Mouse (Mus musculus): ENCODE results near the gene Syt16. TPM values are rescaled to one million over a fixed set of nuclear protein-coding genes. Genes with fewer than 3 reads are reported as not detected.

Syt16 gene
- polyA plus RNA-seq, 1 experiment from 2014 or later = 81.0 TPM

GRCm38 (mm10) chr12:74171257-74171656 is 173.8 kb downstream of the Syt16 start:
- peak; percentile 53 for ATAC-seq
- 50% methylated on average over 1 of the region's 1 CpGs for WGBS
- no peaks in the 10 kb centered on the region for H3K9me3 ChIP-seq (ENCODE audit: control insufficient read depth, low read length)

GRCm38 (mm10) chr12:74173902-74174301 is 176.4 kb downstream of the Syt16 start:
- H3K9me3 ChIP-seq (ENCODE audit: control insufficient read depth, low read length) = no peaks in the 10 kb centered on the region
- H3K27me3 ChIP-seq (replicated peaks; ENCODE audit: control insufficient read depth, insufficient read depth, low read length) = no peaks in the 10 kb centered on the region
- no peaks in the 10 kb centered on the region for H3K36me3 ChIP-seq (ENCODE audit: control insufficient read depth, insufficient read depth)
- H3K4me3 ChIP-seq (replicated peaks; ENCODE audit: low read length) = no peak overlapping the region
- peak overlapping the region; percentile 70 for H3K27ac ChIP-seq (ENCODE audit: low read length)
- H3K9ac ChIP-seq (replicated peaks; ENCODE audit: low read depth, low read length) = no peak overlapping the region
- peak; percentile 81 for ATAC-seq
- H3K4me2 ChIP-seq (ENCODE audit: low read length) = no peak overlapping the region
- 7% methylated on average over 3 of the region's 3 CpGs for WGBS
- H3K4me1 ChIP-seq (replicated peaks; ENCODE audit: control insufficient read depth, insufficient read depth, low read length) = peaks cover 15% of the 10 kb centered on the region

More at GRCm38 (mm10) chr12:74171257-74171656, 173.8 kb downstream of the Syt16 start:
- peaks cover 15% of the 10 kb centered on the region for H3K4me1 ChIP-seq (replicated peaks; ENCODE audit: control insufficient read depth, insufficient read depth, low read length)
- H3K4me2 ChIP-seq (ENCODE audit: low read length) = no peak overlapping the region
- H3K27me3 ChIP-seq (replicated peaks; ENCODE audit: control insufficient read depth, insufficient read depth, low read length) = no peaks in the 10 kb centered on the region
- no peak overlapping the region for H3K4me3 ChIP-seq (replicated peaks; ENCODE audit: low read length)
- no peak overlapping the region for H3K27ac ChIP-seq (ENCODE audit: low read length)
- H3K36me3 ChIP-seq (ENCODE audit: control insufficient read depth, insufficient read depth) = no peaks in the 10 kb centered on the region
- H3K9ac ChIP-seq (replicated peaks; ENCODE audit: low read depth, low read length) = no peak overlapping the region

GRCm38 (mm10) chr12:74184596-74184995 is 187.1 kb downstream of the Syt16 start:
- WGBS = 77% methylated on average over 17 of the region's 17 CpGs
- no peak for ATAC-seq
- Histone ChIP-seq H3K36me3 (ENCODE audit: control insufficient read depth, insufficient read depth) (no peaks in the 10 kb centered on the region), H3K4me1 (replicated peaks; ENCODE audit: control insufficient read depth, insufficient read depth, low read length) (no peaks in the 10 kb centered on the region; the same call in 1 of the 2 replicates), H3K9me3 (ENCODE audit: control insufficient read depth, low read length) (no peaks in the 10 kb centered on the region), H3K4me2 (ENCODE audit: low read length) (no peak overlapping the region), H3K4me3 (replicated peaks; ENCODE audit: low read length) (no peak overlapping the region), H3K9ac (replicated peaks; ENCODE audit: low read depth, low read length) (no peak overlapping the region), H3K27ac (ENCODE audit: low read length) (no peak overlapping the region), H3K27me3 (replicated peaks; ENCODE audit: control insufficient read depth, insufficient read depth, low read length) (no peaks in the 10 kb centered on the region)

DNA sequence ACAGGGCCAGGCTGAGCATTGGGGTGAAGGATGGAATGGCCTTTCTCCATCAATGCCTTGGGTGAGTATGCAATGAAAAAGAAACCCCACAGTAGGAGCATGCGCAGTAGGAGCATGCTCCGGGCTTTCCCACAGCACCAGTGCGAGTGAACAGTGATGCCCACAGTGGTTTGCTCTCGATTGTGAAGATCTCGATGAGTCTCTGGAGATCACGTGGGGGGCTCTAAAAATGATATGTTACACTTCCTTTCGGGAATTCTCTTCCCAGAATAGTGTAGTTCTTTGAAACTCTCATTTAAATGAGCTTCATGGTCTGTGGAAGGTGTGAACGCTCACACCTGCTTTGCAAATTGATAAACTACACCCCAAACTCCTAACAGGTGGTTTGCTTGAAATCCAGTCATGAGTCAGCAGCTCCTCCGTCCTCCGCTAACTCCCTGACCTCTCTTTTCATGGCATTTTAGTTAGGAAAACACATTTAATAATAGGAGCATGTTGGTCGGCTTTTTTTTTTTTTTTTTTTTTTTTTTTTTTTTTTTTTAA is 190.9 kb downstream of the Syt16 start:
- Histone ChIP-seq H3K36me3 (ENCODE audit: control insufficient read depth, insufficient read depth) (no peaks in the 10 kb centered on the region), H3K4me3 (replicated peaks; ENCODE audit: low read length) (no peak overlapping the region), H3K9me3 (ENCODE audit: control insufficient read depth, low read length) (no peaks in the 10 kb centered on the region), H3K4me1 (replicated peaks; ENCODE audit: control insufficient read depth, insufficient read depth, low read length) (no peaks in the 10 kb centered on the region; the same call in 1 of the 2 replicates), H3K27me3 (replicated peaks; ENCODE audit: control insufficient read depth, insufficient read depth, low read length) (no peaks in the 10 kb centered on the region), H3K27ac (ENCODE audit: low read length) (no peak overlapping the region), H3K9ac (replicated peaks; ENCODE audit: low read depth, low read length) (no peak overlapping the region), H3K4me2 (ENCODE audit: low read length) (no peak overlapping the region)
- WGBS = 71% methylated on average over 11 of the region's 11 CpGs
- ATAC-seq = no peak

- Histone ChIP-seq H3K4me1 (replicated peaks; ENCODE audit: control insufficient read depth, insufficient read depth, low read length) (no peaks in the 10 kb centered on the region; the same call in 1 of the 2 replicates), H3K4me2 (ENCODE audit: low read length) (no peak overlapping the region), H3K9ac (replicated peaks; ENCODE audit: low read depth, low read length) (no peak overlapping the region), H3K9me3 (ENCODE audit: control insufficient read depth, low read length) (no peaks in the 10 kb centered on the region), H3K36me3 (ENCODE audit: control insufficient read depth, insufficient read depth) (no peaks in the 10 kb centered on the region), H3K27me3 (replicated peaks; ENCODE audit: control insufficient read depth, insufficient read depth, low read length) (no peaks in the 10 kb centered on the region), H3K27ac (ENCODE audit: low read length) (no peak overlapping the region), H3K4me3 (replicated peaks; ENCODE audit: low read length) (no peak overlapping the region)
- peak; percentile 84 for ATAC-seq
- 32% methylated on average over 7 of the region's 7 CpGs for WGBS
These were observed 191.4 kb downstream of the Syt16 start for GRCm38 (mm10) chr12:74188815-74189214.

DNA sequence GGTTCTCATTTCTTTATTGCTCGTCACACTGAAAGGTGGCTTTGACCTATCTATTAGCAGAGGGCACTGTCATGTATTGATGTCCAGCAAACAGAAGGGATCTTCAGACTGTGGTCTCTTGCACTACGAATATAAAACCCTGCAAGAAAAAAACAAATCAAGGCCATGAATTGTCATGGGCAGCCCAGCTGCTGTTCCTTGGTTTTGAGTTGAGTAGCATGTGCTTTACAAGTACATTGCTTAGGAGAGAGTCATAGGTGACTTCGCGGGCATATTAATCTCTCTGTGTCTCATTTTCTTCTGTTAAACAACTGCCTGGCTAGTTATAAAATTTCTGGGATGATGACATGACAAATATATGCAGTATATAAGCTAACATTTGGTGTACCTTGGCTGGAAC is 192.4 kb downstream of the Syt16 start:
- ATAC-seq = no peak
- Histone ChIP-seq H3K9ac (replicated peaks; ENCODE audit: low read depth, low read length) (no peak overlapping the region), H3K4me3 (replicated peaks; ENCODE audit: low read length) (no peak overlapping the region), H3K36me3 (ENCODE audit: control insufficient read depth, insufficient read depth) (no peaks in the 10 kb centered on the region), H3K4me2 (ENCODE audit: low read length) (no peak overlapping the region), H3K4me1 (replicated peaks; ENCODE audit: control insufficient read depth, insufficient read depth, low read length) (no peaks in the 10 kb centered on the region; the same call in 1 of the 2 replicates), H3K27ac (ENCODE audit: low read length) (no peak overlapping the region), H3K9me3 (ENCODE audit: control insufficient read depth, low read length) (no peaks in the 10 kb centered on the region), H3K27me3 (replicated peaks; ENCODE audit: control insufficient read depth, insufficient read depth, low read length) (no peaks in the 10 kb centered on the region)
- WGBS = 89% methylated on average over 4 of the region's 4 CpGs

GRCm38 (mm10) chr12:74190297-74190696 is 192.8 kb downstream of the Syt16 start:
- no peaks in the 10 kb centered on the region; the same call in 1 of the 2 replicates for H3K4me1 ChIP-seq (replicated peaks; ENCODE audit: control insufficient read depth, insufficient read depth, low read length)
- no peak overlapping the region for H3K4me2 ChIP-seq (ENCODE audit: low read length)
- H3K27ac ChIP-seq (ENCODE audit: low read length) = no peak overlapping the region
- ATAC-seq = no peak
- no peaks in the 10 kb centered on the region for H3K27me3 ChIP-seq (replicated peaks; ENCODE audit: control insufficient read depth, insufficient read depth, low read length)
- 82% methylated on average over 5 of the region's 5 CpGs for WGBS
- H3K36me3 ChIP-seq (ENCODE audit: control insufficient read depth, insufficient read depth) = no peaks in the 10 kb centered on the region
- H3K9ac ChIP-seq (replicated peaks; ENCODE audit: low read depth, low read length) = no peak overlapping the region
- no peaks in the 10 kb centered on the region for H3K9me3 ChIP-seq (ENCODE audit: control insufficient read depth, low read length)
- no peak overlapping the region for H3K4me3 ChIP-seq (replicated peaks; ENCODE audit: low read length)

- WGBS = 91% methylated on average over 4 of the region's 4 CpGs
- H3K9me3 ChIP-seq (ENCODE audit: control insufficient read depth, low read length) = no peaks in the 10 kb centered on the region
These were observed 195.1 kb downstream of the Syt16 start for GRCm38 (mm10) chr12:74192552-74192951.

DNA sequence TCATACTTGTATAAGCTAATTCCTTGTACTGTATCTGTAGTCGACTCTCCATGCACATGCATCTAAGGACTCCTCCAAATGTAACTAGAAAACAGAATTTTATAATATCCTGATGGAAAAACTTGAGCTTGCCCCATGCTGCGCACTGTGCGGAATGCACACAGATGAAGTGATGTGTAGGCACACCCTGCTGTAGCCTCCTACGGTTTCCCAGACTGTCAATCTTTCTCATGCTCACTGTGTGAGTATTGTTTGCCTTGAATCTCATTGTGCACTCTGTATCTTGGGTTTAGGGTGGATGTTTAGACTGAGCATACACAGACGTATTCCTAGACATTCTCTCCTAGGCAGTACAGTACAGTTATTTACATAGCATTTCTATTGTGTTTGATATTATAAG is 203.9 kb downstream of the Syt16 start:
- 64% methylated on average over 5 of the region's 5 CpGs for WGBS
- H3K27ac ChIP-seq (ENCODE audit: low read length) = no peak overlapping the region
- no peak overlapping the region for H3K4me3 ChIP-seq (replicated peaks; ENCODE audit: low read length)
- H3K9ac ChIP-seq (replicated peaks; ENCODE audit: low read depth, low read length) = no peak overlapping the region
- no peaks in the 10 kb centered on the region for H3K9me3 ChIP-seq (ENCODE audit: control insufficient read depth, low read length)
- no peaks in the 10 kb centered on the region for H3K36me3 ChIP-seq (ENCODE audit: control insufficient read depth, insufficient read depth)
- no peak overlapping the region for H3K4me2 ChIP-seq (ENCODE audit: low read length)
- peak; percentile 54 for ATAC-seq
- no peaks in the 10 kb centered on the region for H3K27me3 ChIP-seq (replicated peaks; ENCODE audit: control insufficient read depth, insufficient read depth, low read length)
- peaks cover 12% of the 10 kb centered on the region for H3K4me1 ChIP-seq (replicated peaks; ENCODE audit: control insufficient read depth, insufficient read depth, low read length)

More at GRCm38 (mm10) chr12:74192552-74192951, 195.1 kb downstream of the Syt16 start:
- Histone ChIP-seq H3K4me2 (ENCODE audit: low read length) (no peak overlapping the region), H3K4me3 (replicated peaks; ENCODE audit: low read length) (no peak overlapping the region), H3K27ac (ENCODE audit: low read length) (no peak overlapping the region), H3K4me1 (replicated peaks; ENCODE audit: control insufficient read depth, insufficient read depth, low read length) (no peaks in the 10 kb centered on the region; the same call in 1 of the 2 replicates), H3K36me3 (ENCODE audit: control insufficient read depth, insufficient read depth) (no peaks in the 10 kb centered on the region), H3K27me3 (replicated peaks; ENCODE audit: control insufficient read depth, insufficient read depth, low read length) (no peaks in the 10 kb centered on the region), H3K9ac (replicated peaks; ENCODE audit: low read depth, low read length) (no peak overlapping the region)
- no peak for ATAC-seq

Measured in forebrain, embryonic 16.5 days (tissue).